Mouse (Mus musculus): ENCODE results near the gene Psmg3.

DNA sequence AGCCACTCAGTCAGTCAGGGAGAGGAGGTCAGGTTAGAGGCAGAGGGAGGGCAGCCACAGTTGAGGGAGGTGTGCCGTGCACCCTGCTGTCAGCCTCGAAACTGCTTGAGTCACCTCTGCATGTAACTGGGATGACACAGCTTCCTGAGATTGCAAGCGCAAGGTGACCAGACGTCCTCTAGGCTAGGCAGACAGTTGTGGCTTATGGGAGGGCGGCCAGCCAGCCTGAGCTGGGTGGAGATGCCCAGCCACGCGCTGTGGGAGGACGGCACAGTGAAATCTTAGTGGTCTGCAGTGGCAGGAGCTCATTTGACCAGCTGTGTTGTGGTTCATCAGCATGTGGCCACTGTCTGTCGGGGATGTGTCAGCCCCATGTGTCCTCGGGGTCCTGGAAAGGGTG is 31.7 kb downstream of the Psmg3 start:
- no peak for TF ChIP-seq POLR2A (IDR thresholded peaks at IDR 0.05; ENCODE audit: low read depth, low read length)
- no peak for TF ChIP-seq CTCF (IDR thresholded peaks at IDR 0.05; ENCODE audit: borderline replicate concordance, insufficient read depth, low read length)

Measured in embryonic fibroblast, embryonic 13.5 days (primary cell).